Mouse (Mus musculus) cerebellum, adult 2 months (tissue): ENCODE measurements around the gene Hist1h4i.

Experiments used
- CTCF ChIP-seq: fragments of 200-500 bp; IDR thresholded peaks from 2 replicates; pipeline ENCODE4 v1.5.1; 2011; ENCODE audit warnings: low read depth, mild to moderate bottlenecking, control low read depth, low read length, moderate library complexity, borderline replicate concordance; ENCODE audit not compliant: insufficient read depth
- POLR2A ChIP-seq: fragments of 200-500 bp; IDR thresholded peaks from 2 replicates; pipeline ENCODE4 v1.6.1; 2011; ENCODE audit warnings: low read length, control low read depth, borderline replicate concordance; ENCODE audit not compliant: insufficient read depth

GRCm38 (mm10) chr13:22051523-22051859 lies 10.3 kb upstream of the Hist1h4i start:
- TF ChIP-seq CTCF (no peak), POLR2A (no peak)
